Mouse (Mus musculus) olfactory bulb, adult 2 months (tissue): Measurements from ENCODE around the gene Slc46a3.

Experiments used
- CTCF ChIP-seq: fragments of 200-500 bp; IDR thresholded peaks from 2 replicates; pipeline ENCODE4 v1.5.1; 2012; ENCODE audit warnings: low read depth, mild to moderate bottlenecking, low read length, moderate library complexity; ENCODE audit not compliant: insufficient read depth
- POLR2A ChIP-seq: fragments of 200-500 bp; IDR thresholded peaks from 2 replicates; pipeline ENCODE4 v1.6.1; 2012; ENCODE audit warnings: mild to moderate bottlenecking, low read depth, low read length, moderate library complexity; ENCODE audit not compliant: insufficient read depth

GRCm38 (mm10) chr5:147843340-147843739 is 51.3 kb downstream of the Slc46a3 start:
- TF ChIP-seq CTCF (no peak), POLR2A (no peak)
